Mouse (Mus musculus): Measurements from ENCODE around the gene Zranb1. TPM values are rescaled to one million over a fixed set of nuclear protein-coding genes. Genes with fewer than 3 reads are reported as not detected.

Zranb1 gene
- polyA plus RNA-seq, 1 experiment from 2014 or later = 11.6 TPM

- DNase-seq = no peak
- TF ChIP-seq EP300 (IDR thresholded peaks at IDR 0.05; ENCODE audit: low read depth) = no peak
- ATAC-seq = no peak
- Histone ChIP-seq H3K36me3 (replicated peaks; ENCODE audit: insufficient read depth, low read length) (no peaks in the 10 kb centered on the region), H3K27me3 (ENCODE audit: insufficient read depth, low read length) (no peaks in the 10 kb centered on the region), H3K9me3 (ENCODE audit: low read length) (no peaks in the 10 kb centered on the region), H3K4me3 (ENCODE audit: low read depth, low read length) (no peak overlapping the region), H3K9ac (replicated peaks) (no peak overlapping the region), H3K27ac (ENCODE audit: low read depth) (no peak overlapping the region), H3K4me1 (ENCODE audit: insufficient read depth) (peaks cover 6% of the 10 kb centered on the region), H3K4me2 (ENCODE audit: low read depth, low read length) (peak overlapping the region; percentile 41)
- WGBS (ENCODE audit: insufficient replicate concordance) = 78% methylated on average over 1 of the region's 1 CpGs
Measured at GRCm38 (mm10) chr7:132933331-132933730, 2.4 kb downstream of the Zranb1 start.

GRCm38 (mm10) chr7:132934743-132935142 lies 3.8 kb downstream of the Zranb1 start:
- H3K4me1 ChIP-seq (ENCODE audit: insufficient read depth) = peaks cover 6% of the 10 kb centered on the region
- DNase-seq = no peak
- no peak overlapping the region for H3K27ac ChIP-seq (ENCODE audit: low read depth)
- H3K4me3 ChIP-seq (ENCODE audit: low read depth, low read length) = no peak overlapping the region
- no peak for TF ChIP-seq EP300 (IDR thresholded peaks at IDR 0.05; ENCODE audit: low read depth)
- peak; percentile 44 for TF ChIP-seq CTCF (IDR thresholded peaks at IDR 0.05; ENCODE audit: low read depth)
- no peak overlapping the region for H3K4me2 ChIP-seq (ENCODE audit: low read depth, low read length)
- no peak overlapping the region for H3K9ac ChIP-seq (replicated peaks)
- no peaks in the 10 kb centered on the region for H3K27me3 ChIP-seq (ENCODE audit: insufficient read depth, low read length)
- no peaks in the 10 kb centered on the region for H3K36me3 ChIP-seq (replicated peaks; ENCODE audit: insufficient read depth, low read length)
- no peaks in the 10 kb centered on the region for H3K9me3 ChIP-seq (ENCODE audit: low read length)
- ATAC-seq = no peak

- DNase-seq = no peak
- WGBS (ENCODE audit: insufficient replicate concordance) = 64% methylated on average over 2 of the region's 2 CpGs
- peaks cover 2% of the 10 kb centered on the region; the same call in 1 of the 2 replicates for H3K4me1 ChIP-seq (ENCODE audit: insufficient read depth)
- peak overlapping the region; percentile 76 for H3K27ac ChIP-seq (ENCODE audit: low read depth)
- H3K27me3 ChIP-seq (ENCODE audit: insufficient read depth, low read length) = no peaks in the 10 kb centered on the region
- no peaks in the 10 kb centered on the region for H3K9me3 ChIP-seq (ENCODE audit: low read length)
- ATAC-seq = peak; percentile 90
- TF ChIP-seq CTCF (IDR thresholded peaks at IDR 0.05; ENCODE audit: low read depth) (no peak), EP300 (IDR thresholded peaks at IDR 0.05; ENCODE audit: low read depth) (peak; percentile 73)
- no peaks in the 10 kb centered on the region for H3K36me3 ChIP-seq (replicated peaks; ENCODE audit: insufficient read depth, low read length)
- H3K9ac ChIP-seq (replicated peaks) = no peak overlapping the region
- H3K4me3 ChIP-seq (ENCODE audit: low read depth, low read length) = no peak overlapping the region
- H3K4me2 ChIP-seq (ENCODE audit: low read depth, low read length) = no peak overlapping the region; the same call in 1 of the 2 replicates
Measured at GRCm38 (mm10) chr7:132939118-132939517, 8.2 kb downstream of the Zranb1 start.

DNA sequence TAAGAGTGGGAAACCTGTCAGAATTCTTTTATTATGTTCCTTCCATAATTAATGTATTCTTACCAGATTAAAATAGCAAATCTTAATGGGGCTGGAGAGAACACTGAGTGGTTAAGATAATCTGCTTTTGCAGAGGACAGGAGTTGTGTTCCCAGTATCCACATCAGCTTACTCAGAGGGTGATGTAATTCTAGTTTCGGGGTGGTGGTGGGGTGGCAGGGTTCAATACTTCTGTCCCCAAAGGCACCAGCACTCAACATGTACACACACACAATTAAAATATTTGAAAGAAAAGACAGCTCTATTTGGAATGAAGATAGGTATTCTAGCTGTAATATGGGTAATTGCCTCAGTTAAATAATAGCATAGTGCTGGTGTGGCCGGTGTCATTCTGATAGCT lies 9.6 kb downstream of the Zranb1 start:
- peak overlapping the region; percentile 7; the same call in 1 of the 2 replicates for H3K9ac ChIP-seq (replicated peaks)
- no peak overlapping the region for H3K4me3 ChIP-seq (ENCODE audit: low read depth, low read length)
- TF ChIP-seq CTCF (IDR thresholded peaks at IDR 0.05; ENCODE audit: low read depth) = no peak
- TF ChIP-seq EP300 (IDR thresholded peaks at IDR 0.05; ENCODE audit: low read depth) = no peak
- H3K4me1 ChIP-seq (ENCODE audit: insufficient read depth) = peaks cover 2% of the 10 kb centered on the region; the same call in 1 of the 2 replicates
- H3K4me2 ChIP-seq (ENCODE audit: low read depth, low read length) = peak overlapping the region; percentile 35; the same call in 1 of the 2 replicates
- peak; percentile 65 for ATAC-seq
- no peak for DNase-seq
- H3K9me3 ChIP-seq (ENCODE audit: low read length) = no peaks in the 10 kb centered on the region
- H3K27ac ChIP-seq (ENCODE audit: low read depth) = peak overlapping the region; percentile 78
- no peaks in the 10 kb centered on the region for H3K27me3 ChIP-seq (ENCODE audit: insufficient read depth, low read length)
- no peaks in the 10 kb centered on the region for H3K36me3 ChIP-seq (replicated peaks; ENCODE audit: insufficient read depth, low read length)
- 60% methylated on average over 2 of the region's 2 CpGs for WGBS (ENCODE audit: insufficient replicate concordance)

DNA sequence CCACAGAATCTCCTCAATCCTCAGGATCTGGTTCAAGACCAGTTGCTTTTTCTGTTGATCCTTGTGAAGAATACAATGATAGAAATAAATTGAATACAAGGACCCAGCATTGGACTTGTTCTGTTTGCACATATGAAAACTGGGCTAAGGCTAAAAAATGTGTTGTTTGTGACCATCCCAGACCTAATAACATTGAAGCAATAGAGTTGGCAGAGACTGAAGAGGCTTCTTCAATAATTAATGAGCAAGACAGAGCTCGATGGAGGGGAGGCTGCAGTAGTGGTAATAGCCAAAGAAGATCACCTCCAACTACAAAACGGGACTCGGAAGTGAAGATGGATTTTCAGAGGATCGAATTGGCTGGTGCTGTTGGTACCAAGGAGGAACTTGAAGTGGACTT lies 19.0 kb downstream of the Zranb1 start:
- no peak overlapping the region for H3K9ac ChIP-seq (replicated peaks)
- no peaks in the 10 kb centered on the region for H3K9me3 ChIP-seq (ENCODE audit: low read length)
- no peak for DNase-seq
- H3K27ac ChIP-seq (ENCODE audit: low read depth) = no peak overlapping the region
- peaks cover 3% of the 10 kb centered on the region for H3K36me3 ChIP-seq (replicated peaks; ENCODE audit: insufficient read depth, low read length)
- H3K4me1 ChIP-seq (ENCODE audit: insufficient read depth) = peaks cover 9% of the 10 kb centered on the region; the same call in 1 of the 2 replicates
- peak overlapping the region; percentile 24 for H3K4me2 ChIP-seq (ENCODE audit: low read depth, low read length)
- TF ChIP-seq EP300 (IDR thresholded peaks at IDR 0.05; ENCODE audit: low read depth) (no peak), CTCF (IDR thresholded peaks at IDR 0.05; ENCODE audit: low read depth) (no peak)
- H3K27me3 ChIP-seq (ENCODE audit: insufficient read depth, low read length) = no peaks in the 10 kb centered on the region
- ATAC-seq = peak; percentile 53; the same call in 1 of the 2 replicates
- H3K4me3 ChIP-seq (ENCODE audit: low read depth, low read length) = 0 out of 2 replicates have a peak overlapping the region, but pooled peaks have one; percentile 5
- WGBS (ENCODE audit: insufficient replicate concordance) = 72% methylated on average over 4 of the region's 4 CpGs

- peak overlapping the region; percentile 36 for H3K4me2 ChIP-seq (ENCODE audit: low read depth, low read length)
- H3K9me3 ChIP-seq (ENCODE audit: low read length) = no peaks in the 10 kb centered on the region
- H3K9ac ChIP-seq (replicated peaks) = no peak overlapping the region
- no peak overlapping the region for H3K27ac ChIP-seq (ENCODE audit: low read depth)
- H3K4me3 ChIP-seq (ENCODE audit: low read depth, low read length) = 0 out of 2 replicates have a peak overlapping the region, but pooled peaks have one; percentile 5
- no peak for ATAC-seq
- TF ChIP-seq CTCF (IDR thresholded peaks at IDR 0.05; ENCODE audit: low read depth) = no peak
- peaks cover 12% of the 10 kb centered on the region; the same call in 1 of the 2 replicates for H3K4me1 ChIP-seq (ENCODE audit: insufficient read depth)
- 76% methylated on average over 3 of the region's 3 CpGs for WGBS (ENCODE audit: insufficient replicate concordance)
- no peaks in the 10 kb centered on the region for H3K27me3 ChIP-seq (ENCODE audit: insufficient read depth, low read length)
- H3K36me3 ChIP-seq (replicated peaks; ENCODE audit: insufficient read depth, low read length) = peaks cover 3% of the 10 kb centered on the region
- no peak for DNase-seq
Measured at GRCm38 (mm10) chr7:132950613-132951012, 19.7 kb downstream of the Zranb1 start.

DNA sequence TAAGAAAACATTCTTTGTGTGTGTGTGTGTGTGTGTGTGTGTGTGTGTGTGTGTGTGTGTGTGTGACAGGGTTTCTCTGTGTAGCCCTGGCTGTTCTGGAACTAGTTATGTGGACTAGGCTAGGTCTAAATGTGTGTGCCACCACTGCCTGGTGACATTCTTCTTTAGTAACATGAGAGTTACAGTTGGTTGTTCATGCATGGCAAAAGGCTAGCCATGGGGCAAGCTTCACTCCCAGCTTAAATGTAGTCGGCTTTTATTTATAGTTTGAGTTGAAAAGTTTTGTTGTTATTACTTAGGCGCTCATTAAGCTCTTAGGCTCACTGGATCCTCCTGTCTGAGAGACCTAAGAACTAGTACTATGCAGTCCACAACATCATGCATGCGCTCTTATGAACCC lies 33.5 kb downstream of the Zranb1 start:
- Histone ChIP-seq H3K4me2 (ENCODE audit: low read depth, low read length) (no peak overlapping the region), H3K4me3 (ENCODE audit: low read depth, low read length) (no peak overlapping the region), H3K4me1 (ENCODE audit: insufficient read depth) (no peaks in the 10 kb centered on the region), H3K36me3 (replicated peaks; ENCODE audit: insufficient read depth, low read length) (peaks cover 20% of the 10 kb centered on the region), H3K9me3 (ENCODE audit: low read length) (no peaks in the 10 kb centered on the region), H3K27me3 (ENCODE audit: insufficient read depth, low read length) (no peaks in the 10 kb centered on the region), H3K9ac (replicated peaks) (no peak overlapping the region), H3K27ac (ENCODE audit: low read depth) (no peak overlapping the region; the same call in 1 of the 2 replicates)
- WGBS (ENCODE audit: insufficient replicate concordance) = 83% methylated on average over 3 of the region's 3 CpGs
- DNase-seq = no peak
- TF ChIP-seq CTCF (IDR thresholded peaks at IDR 0.05; ENCODE audit: low read depth) (no peak), EP300 (IDR thresholded peaks at IDR 0.05; ENCODE audit: low read depth) (no peak)
- no peak for ATAC-seq

Measured in liver, postnatal 0 days (tissue).